8 mouse cellular contexts compared by ENCODE assay signal in the genomic region with DNA sequence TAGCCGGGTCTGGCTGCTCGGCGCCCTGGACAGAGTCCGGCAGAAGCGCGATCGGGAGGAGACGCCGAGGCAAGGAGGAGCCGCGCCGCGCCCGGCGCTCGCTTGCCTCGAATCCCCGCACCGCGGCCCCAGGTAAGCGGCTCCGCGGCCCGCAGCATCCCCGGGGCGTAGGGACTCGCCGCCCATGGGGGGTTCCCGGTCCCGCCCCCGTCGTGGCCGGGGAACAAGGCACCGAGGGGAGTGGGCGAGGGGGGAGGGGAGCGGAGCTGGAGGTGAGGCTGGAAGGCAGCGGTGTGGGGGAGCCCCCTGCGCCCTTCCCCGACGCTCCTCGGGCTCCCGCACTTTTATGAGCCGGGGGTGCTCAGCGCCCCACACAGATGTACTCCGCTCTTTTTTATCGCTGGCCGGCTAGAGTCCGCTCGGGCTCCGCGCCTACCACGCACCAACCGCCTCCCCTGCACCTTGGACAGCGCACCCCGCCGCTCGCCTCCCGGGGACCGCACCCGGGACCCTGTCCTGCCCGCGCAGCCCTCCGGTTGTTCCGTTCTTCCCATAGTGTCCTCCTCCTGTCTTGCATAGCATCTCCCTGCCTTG. TPM values are rescaled to one million over a fixed set of nuclear protein-coding genes. Genes with fewer than 3 reads are reported as not detected.
A peak's percentile ranks its signal among the peaks of the same experiment; 100 is the strongest.
DNase-seq lines count a peak whose midpoint lies in the region; ATAC-seq and TF ChIP-seq lines count a peak whose summit lies in the region.

No protein-coding gene starts in this region.

- TF ChIP-seq EP300 in liver, embryonic 14.5 days (IDR thresholded peaks at IDR 0.05; ENCODE audit: low read depth): no peak

- peaks cover 9% of the 10 kb centered on the region for H3K4me1 ChIP-seq in heart, embryonic 12.5 days (replicated peaks)
- no peaks in the 10 kb centered on the region for H3K4me1 ChIP-seq in liver, embryonic 14.5 days (replicated peaks; ENCODE audit: control insufficient read depth in 2 of 2, insufficient read depth in 2 of 2, low read length in 1 of 2)
- peaks cover 13% of the 10 kb centered on the region for H3K4me1 ChIP-seq in stomach, embryonic 15.5 days

- DNase-seq in heart, adult 18-20 months: no peak
- DNase-seq in urinary bladder, postnatal 25 days (ENCODE audit: low spot score): peak; percentile 5
- DNase-seq in urinary bladder, postnatal 4 days (ENCODE audit: low spot score in 2 of 2): no peak
- DNase-seq in heart, postnatal 4 days: peak; percentile 42
- DNase-seq in liver, embryonic 14.5 days (ENCODE audit: low read depth in 3 of 3, low spot score in 3 of 3): no peak

- peaks cover 18% of the 10 kb centered on the region for H3K27me3 ChIP-seq in heart, embryonic 12.5 days (replicated peaks)
- H3K27me3 ChIP-seq in liver, embryonic 14.5 days (ENCODE audit: control insufficient read depth, insufficient read depth, low read length): peaks cover 29% of the 10 kb centered on the region
- H3K27me3 ChIP-seq in stomach, embryonic 15.5 days (replicated peaks): peaks cover 13% of the 10 kb centered on the region; the same call in 1 of the 2 replicates

- no peaks in the 10 kb centered on the region for H3K36me3 ChIP-seq in heart, embryonic 12.5 days
- no peaks in the 10 kb centered on the region for H3K36me3 ChIP-seq in liver, embryonic 14.5 days (replicated peaks; ENCODE audit: control insufficient read depth, insufficient read depth, low read depth)
- no peaks in the 10 kb centered on the region for H3K36me3 ChIP-seq in stomach, embryonic 15.5 days

- peak; percentile 80 for ATAC-seq in heart, embryonic 12.5 days (ENCODE audit: insufficient number of reproducible peaks, low FRiP score)
- ATAC-seq in liver, embryonic 14.5 days (ENCODE audit: insufficient read depth): no peak
- ATAC-seq in stomach, embryonic 15.5 days (ENCODE audit: insufficient read depth, low FRiP score, low read depth): peak; percentile 66; the same call in 1 of the 2 replicates
- no peak for ATAC-seq in activated CD4-positive, CD25-positive, alpha-beta regulatory T cell, adult 4 months

- no peak for TF ChIP-seq CTCF in liver, embryonic 14.5 days (IDR thresholded peaks at IDR 0.05; ENCODE audit: low read depth)

- H3K4me2 ChIP-seq in heart, embryonic 12.5 days: peak overlapping the region; percentile 99
- peak overlapping the region; percentile 61 for H3K4me2 ChIP-seq in liver, embryonic 14.5 days (ENCODE audit: low read depth)
- H3K4me2 ChIP-seq in stomach, embryonic 15.5 days: peak overlapping the region; percentile 99

- H3K9me3 ChIP-seq in heart, embryonic 12.5 days (replicated peaks): no peaks in the 10 kb centered on the region
- H3K9me3 ChIP-seq in liver, embryonic 14.5 days (ENCODE audit: control insufficient read depth, low read length): no peaks in the 10 kb centered on the region
- H3K9me3 ChIP-seq in stomach, embryonic 15.5 days: no peaks in the 10 kb centered on the region

- H3K9ac ChIP-seq in heart, embryonic 12.5 days: peak overlapping the region; percentile 75
- no peak overlapping the region for H3K9ac ChIP-seq in liver, embryonic 14.5 days (replicated peaks)
- peak overlapping the region; percentile 51 for H3K9ac ChIP-seq in stomach, embryonic 15.5 days

- H3K27ac ChIP-seq in heart, embryonic 12.5 days (ENCODE audit: poor library complexity, severe bottlenecking): peak overlapping the region; percentile 14; the same call in 1 of the 2 replicates
- H3K27ac ChIP-seq in liver, embryonic 14.5 days: no peak overlapping the region
- H3K27ac ChIP-seq in stomach, embryonic 15.5 days: peak overlapping the region; percentile 46

- H3K4me3 ChIP-seq in heart, embryonic 12.5 days: peak overlapping the region; percentile 72
- peak overlapping the region; percentile 13 to 49 for H3K4me3 ChIP-seq in liver, embryonic 14.5 days (ENCODE audit: insufficient read depth in 1 of 2, low read depth in 2 of 2, low read length in 2 of 2)
- H3K4me3 ChIP-seq in stomach, embryonic 15.5 days (replicated peaks): peak overlapping the region; percentile 69

- under 1% methylated on average over 45 of the region's 64 CpGs for WGBS in heart, embryonic 12.5 days
- WGBS in liver, embryonic 14.5 days (ENCODE audit: insufficient replicate concordance): 1% methylated on average over 63 of the region's 64 CpGs
- under 1% methylated on average over 55 of the region's 64 CpGs for WGBS in stomach, embryonic 15.5 days

RNA-seq across cellular contexts. Expression of a gene that starts 0.4 kb away (rescaled TPM):
- polyA plus RNA-seq in heart, embryonic 12.5 days (2016; fragmentation: Nextera tagmentation; extraction: Ambion mirVana): 3.2 and 4.5 TPM in 2 replicates
- total RNA-seq in heart, adult 18-20 months (2021): under 1 TPM; 0.75 to 0.89 TPM
- 1 to 10 TPM; 3.3 to 4.0 TPM for total RNA-seq in heart, postnatal 4 days (2021)
- 0.03 and 0.07 TPM in 2 replicates for polyA plus RNA-seq in liver, embryonic 14.5 days (2012; rRNA removed)
- polyA plus RNA-seq in liver, embryonic 14.5 days (2014; fragmentation: Nextera tagmentation; extraction: Ambion mirVana): 0.10 and 0.15 TPM in 2 replicates
- 6.2 and 6.7 TPM in 2 replicates for polyA plus RNA-seq in stomach, embryonic 15.5 days (2015; fragmentation: Nextera tagmentation; extraction: Ambion mirVana)
- under 1 TPM in 1 of 2 experiments, not detected in 1; 0.41 TPM for polyA plus RNA-seq in activated CD4-positive, CD25-positive, alpha-beta regulatory T cell, adult 4 months (2017; shearing (Covaris generic))

Comparison
In these comparisons a context has a peak if more than half of its experiments do, and no peak if none do; other contexts are left out.
1. DNase-seq: peak in urinary bladder, postnatal 25 days (single experiment) and heart, postnatal 4 days (single experiment); none in heart, adult 18-20 months (0 of 2), urinary bladder, postnatal 4 days (0 of 2) and liver, embryonic 14.5 days (0 of 3).
2. ATAC-seq: peak in heart, embryonic 12.5 days (single experiment) and stomach, embryonic 15.5 days (single experiment); none in liver, embryonic 14.5 days (single experiment) and activated CD4-positive, CD25-positive, alpha-beta regulatory T cell, adult 4 months (single experiment).
3. Peak in every context shown above with its lines, with median percentiles within 50 percentile points of each other: H3K4me2 ChIP-seq and H3K4me3 ChIP-seq.